Mouse (Mus musculus): ENCODE results near the gene Rps11. TPM values are rescaled to one million over a fixed set of nuclear protein-coding genes. Genes with fewer than 3 reads are reported as not detected.
A peak's percentile ranks its signal among the peaks of the same experiment; 100 is the strongest.

Rps11 gene
- total and polyA plus RNA-seq, 2 experiments from 2014 or later, result 671 to 1,069 TPM

GRCm38 (mm10) chr7:45134544-45135026 lies 10.3 kb upstream of the Rps11 start:
- 9% methylated on average over 11 of the region's 12 CpGs for WGBS
- Histone ChIP-seq H3K36me3 (ENCODE audit: insufficient read depth, low read length) (no peaks in the 10 kb centered on the region), H3K4me2 (ENCODE audit: low read depth, low read length, poor library complexity, severe bottlenecking) (no peak overlapping the region), H3K27ac (ENCODE audit: low read depth, low read length) (no peak overlapping the region), H3K4me3 (ENCODE audit: low read depth, low read length) (no peak overlapping the region), H3K9me3 (ENCODE audit: low read length) (no peaks in the 10 kb centered on the region), H3K4me1 (ENCODE audit: insufficient read depth, low read length) (0 out of 2 replicates have a peak, but pooled peaks cover 3% of the 10 kb centered on the region), H3K9ac (replicated peaks; ENCODE audit: low read length, poor library complexity, severe bottlenecking) (no peak overlapping the region), H3K27me3 (ENCODE audit: insufficient read depth, low read length) (no peaks in the 10 kb centered on the region)
- ATAC-seq (ENCODE audit: low FRiP score) (no peak), DNase-seq (ENCODE audit: low spot score) (no peak)
- no peak for TF ChIP-seq CTCF (IDR thresholded peaks at IDR 0.05)

DNA sequence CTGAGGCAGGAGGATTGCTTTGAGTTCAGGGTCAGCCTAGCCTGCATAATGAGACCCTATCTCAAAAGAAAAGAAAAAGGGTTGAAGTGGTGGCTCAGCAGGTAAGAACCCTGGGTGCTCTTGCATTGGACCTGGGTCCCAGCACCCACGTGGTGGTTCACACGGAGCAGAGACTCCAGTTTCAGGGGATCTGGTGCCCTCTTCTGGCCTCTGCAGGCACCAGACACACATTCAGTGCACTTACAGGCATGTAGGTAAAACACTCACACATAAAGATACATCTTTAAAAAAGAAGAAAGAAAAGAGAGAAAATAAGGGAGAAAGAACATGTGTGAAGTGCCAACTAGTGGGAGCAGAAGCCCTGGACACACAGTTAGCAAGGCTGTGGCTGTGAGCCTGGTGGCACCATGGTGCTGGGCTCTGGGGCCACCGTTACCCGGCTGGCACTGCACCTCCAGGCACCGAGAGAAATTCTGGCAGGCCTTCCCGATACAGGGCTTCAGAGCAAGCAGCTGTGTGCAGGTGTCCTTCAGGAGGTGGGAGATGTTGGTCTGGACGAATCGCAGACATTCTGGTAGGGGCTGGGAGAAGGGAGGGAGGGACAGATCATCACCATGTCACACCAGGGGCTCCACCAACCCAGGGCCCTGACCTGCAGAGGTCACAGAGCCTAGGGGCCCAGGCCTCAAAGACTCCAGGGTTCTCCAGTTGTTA lies 9.4 kb upstream of the Rps11 start:
- Histone ChIP-seq H3K9ac (replicated peaks; ENCODE audit: low read length, poor library complexity, severe bottlenecking) (no peak overlapping the region), H3K27me3 (ENCODE audit: insufficient read depth, low read length) (no peaks in the 10 kb centered on the region), H3K4me3 (ENCODE audit: low read depth, low read length) (no peak overlapping the region), H3K27ac (ENCODE audit: low read depth, low read length) (no peak overlapping the region), H3K4me2 (ENCODE audit: low read depth, low read length, poor library complexity, severe bottlenecking) (no peak overlapping the region), H3K36me3 (ENCODE audit: insufficient read depth, low read length) (no peaks in the 10 kb centered on the region), H3K9me3 (ENCODE audit: low read length) (no peaks in the 10 kb centered on the region), H3K4me1 (ENCODE audit: insufficient read depth, low read length) (0 out of 2 replicates have a peak, but pooled peaks cover 3% of the 10 kb centered on the region)
- peak; percentile 12; the same call in 1 of the 2 replicates for TF ChIP-seq CTCF (IDR thresholded peaks at IDR 0.05)
- 78% methylated on average over 8 of the region's 8 CpGs for WGBS
- ATAC-seq (ENCODE audit: low FRiP score) (no peak), DNase-seq (ENCODE audit: low spot score) (no peak)

DNA sequence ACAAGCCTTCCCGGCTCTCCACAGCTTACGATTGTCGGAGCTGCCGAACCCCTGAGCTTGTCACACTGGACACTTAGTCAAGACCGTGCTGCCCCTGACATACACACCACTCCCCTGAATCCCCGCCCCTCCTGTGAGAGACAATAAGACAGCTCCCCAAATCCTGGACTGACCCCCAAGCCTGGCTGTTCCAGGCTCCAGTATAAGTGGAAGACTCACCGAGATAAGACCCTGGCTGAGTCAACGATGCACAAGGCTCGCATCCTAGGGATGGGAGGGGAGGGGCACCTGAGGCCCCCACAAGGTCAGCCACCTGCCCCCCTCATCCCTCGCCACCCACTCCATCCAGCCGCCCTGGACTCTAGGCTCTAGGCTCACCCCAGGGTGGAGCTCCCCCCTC lies 7.6 kb upstream of the Rps11 start:
- no peak for DNase-seq (ENCODE audit: low spot score)
- WGBS, result 80% methylated on average over 11 of the region's 11 CpGs
- H3K9me3 ChIP-seq (ENCODE audit: low read length), result no peaks in the 10 kb centered on the region
- H3K4me3 ChIP-seq (ENCODE audit: low read depth, low read length), result no peak overlapping the region
- H3K9ac ChIP-seq (replicated peaks; ENCODE audit: low read length, poor library complexity, severe bottlenecking), result no peak overlapping the region
- H3K27me3 ChIP-seq (ENCODE audit: insufficient read depth, low read length), result no peaks in the 10 kb centered on the region
- ATAC-seq (ENCODE audit: low FRiP score), result no peak
- no peak for TF ChIP-seq CTCF (IDR thresholded peaks at IDR 0.05)
- peaks cover 6% of the 10 kb centered on the region; the same call in 1 of the 2 replicates for H3K4me1 ChIP-seq (ENCODE audit: insufficient read depth, low read length)
- H3K36me3 ChIP-seq (ENCODE audit: insufficient read depth, low read length), result peaks cover under 1% of the 10 kb centered on the region
- H3K27ac ChIP-seq (ENCODE audit: low read depth, low read length), result no peak overlapping the region
- H3K4me2 ChIP-seq (ENCODE audit: low read depth, low read length, poor library complexity, severe bottlenecking), result no peak overlapping the region

- no peaks in the 10 kb centered on the region for H3K27me3 ChIP-seq (ENCODE audit: insufficient read depth, low read length)
- TF ChIP-seq CTCF (IDR thresholded peaks at IDR 0.05), result no peak
- H3K4me3 ChIP-seq (ENCODE audit: low read depth, low read length), result no peak overlapping the region
- H3K9me3 ChIP-seq (ENCODE audit: low read length), result no peaks in the 10 kb centered on the region
- DNase-seq (ENCODE audit: low spot score) (no peak), ATAC-seq (ENCODE audit: low FRiP score) (no peak)
- 0 out of 2 replicates have a peak overlapping the region, but pooled peaks have one; percentile 92 for H3K27ac ChIP-seq (ENCODE audit: low read depth, low read length)
- H3K4me2 ChIP-seq (ENCODE audit: low read depth, low read length, poor library complexity, severe bottlenecking), result peak overlapping the region; percentile 58
- 63% methylated on average over 15 of the region's 15 CpGs for WGBS
- H3K36me3 ChIP-seq (ENCODE audit: insufficient read depth, low read length), result peaks cover 16% of the 10 kb centered on the region
- peaks cover 6% of the 10 kb centered on the region; the same call in 1 of the 2 replicates for H3K4me1 ChIP-seq (ENCODE audit: insufficient read depth, low read length)
- H3K9ac ChIP-seq (replicated peaks; ENCODE audit: low read length, poor library complexity, severe bottlenecking), result peak overlapping the region; percentile 71; the same call in 1 of the 2 replicates
Measured at GRCm38 (mm10) chr7:45129776-45130512, 5.7 kb upstream of the Rps11 start.

DNA sequence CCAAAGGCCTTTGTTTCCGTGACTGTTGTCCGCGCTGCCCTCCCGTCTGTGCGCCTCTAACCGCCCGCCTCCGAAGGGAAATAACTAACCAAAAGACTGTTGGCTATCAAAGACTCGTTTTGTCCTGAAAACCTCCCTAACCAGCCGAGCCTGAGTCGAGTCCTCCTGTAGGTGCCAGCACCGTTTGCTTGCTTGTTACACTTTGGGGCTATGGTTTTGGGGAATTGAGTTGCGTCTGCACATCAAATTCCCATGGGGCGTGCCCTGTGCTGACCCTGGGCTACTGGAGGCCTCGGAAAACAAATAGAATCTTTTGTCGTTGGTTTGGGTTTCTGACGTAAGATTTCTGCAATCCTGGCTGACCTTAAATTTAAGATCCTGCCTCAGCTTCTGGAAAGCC lies 5.1 kb upstream of the Rps11 start:
- no peak for TF ChIP-seq CTCF (IDR thresholded peaks at IDR 0.05)
- DNase-seq (ENCODE audit: low spot score) (no peak), ATAC-seq (ENCODE audit: low FRiP score) (no peak)
- Histone ChIP-seq H3K4me1 (ENCODE audit: insufficient read depth, low read length) (peaks cover 6% of the 10 kb centered on the region; the same call in 1 of the 2 replicates), H3K9me3 (ENCODE audit: low read length) (no peaks in the 10 kb centered on the region), H3K9ac (replicated peaks; ENCODE audit: low read length, poor library complexity, severe bottlenecking) (peak overlapping the region; percentile 71), H3K27me3 (ENCODE audit: insufficient read depth, low read length) (no peaks in the 10 kb centered on the region), H3K36me3 (ENCODE audit: insufficient read depth, low read length) (peaks cover 16% of the 10 kb centered on the region), H3K4me2 (ENCODE audit: low read depth, low read length, poor library complexity, severe bottlenecking) (peak overlapping the region; percentile 58), H3K4me3 (ENCODE audit: low read depth, low read length) (peak overlapping the region; percentile 90), H3K27ac (ENCODE audit: low read depth, low read length) (peak overlapping the region; percentile 92)
- WGBS, result under 1% methylated on average over 17 of the region's 17 CpGs

Data from midbrain, postnatal 0 days (tissue).